Comparison of ENCODE assay signal across 8 mouse cellular contexts in the genomic region with DNA sequence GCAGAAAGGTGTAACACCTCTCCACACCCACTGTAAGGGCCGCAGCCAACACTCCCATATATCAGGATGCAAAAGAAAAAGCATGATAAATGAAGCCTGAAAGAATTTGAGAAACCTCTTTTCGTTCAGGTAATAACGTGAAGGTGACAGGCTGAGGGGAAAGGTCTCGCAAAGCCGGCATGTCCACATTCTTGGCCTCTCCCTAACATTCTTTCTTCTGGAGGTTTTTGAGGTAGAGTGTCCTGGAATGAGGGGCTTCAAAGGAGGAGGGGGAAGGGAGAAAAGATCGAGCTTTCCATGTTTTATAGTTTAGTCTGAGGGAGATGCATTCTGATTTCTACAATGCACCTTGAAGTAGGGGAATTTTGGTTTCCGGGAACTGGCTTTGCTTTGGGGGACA. TPM values are rescaled to one million over a fixed set of nuclear protein-coding genes. Genes with fewer than 3 reads are reported as not detected.
DNase-seq lines count a peak whose midpoint lies in the region; ATAC-seq lines count a peak whose summit lies in the region.

Gene St7 (plus strand): TSS at position 287 of the 400 bp plus-strand sequence.

- H3K4me1 ChIP-seq in limb, embryonic 15.5 days: peaks cover 15% of the 10 kb centered on the region; the same call in 1 of the 2 replicates

- 0 out of 2 replicates have a peak, but pooled peaks cover 2% of the 10 kb centered on the region for H3K36me3 ChIP-seq in limb, embryonic 15.5 days

- H3K9ac ChIP-seq in limb, embryonic 15.5 days: peak within 1 kb of the TSS; percentile 90

- H3K27ac ChIP-seq in limb, embryonic 15.5 days: peak within 1 kb of the TSS; percentile 96

- no peaks in the 10 kb centered on the region for H3K27me3 ChIP-seq in limb, embryonic 15.5 days

- H3K9me3 ChIP-seq in limb, embryonic 15.5 days: no peaks in the 10 kb centered on the region

- intact Hi-C loops in heart, postnatal 25 days (cut with DNase I): loop anchor here (5.0 kb wide), 1 partner anchor 55 kb away; the partner anchor contains the start of gene Capza2

- DNase-seq in adrenal gland, adult 18-20 months (ENCODE audit: low spot score in 2 of 2): no peak
- no peak for DNase-seq in adrenal gland, adult (ENCODE audit: inconsistent age in 2 of 2, low spot score in 1 of 2)
- peak; percentile 15 for DNase-seq in urinary bladder, postnatal 25 days (ENCODE audit: low spot score)
- DNase-seq in urinary bladder, postnatal 36 days (ENCODE audit: low spot score in 2 of 2): no peak
- no peak for DNase-seq in heart, postnatal 25 days (ENCODE audit: low spot score)
- DNase-seq in ovary, postnatal 14 days (ENCODE audit: low spot score): no peak

- H3K4me2 ChIP-seq in limb, embryonic 15.5 days: peak within 1 kb of the TSS; percentile 68

- 49% methylated on average over 7 of the region's 7 CpGs for WGBS in limb, embryonic 15.5 days

- peak within 1 kb of the TSS; percentile 73 for H3K4me3 ChIP-seq in limb, embryonic 15.5 days

- no peak for ATAC-seq in limb, embryonic 15.5 days (ENCODE audit: insufficient number of reproducible peaks, low FRiP score, low TSS enrichment, low read depth)
- ATAC-seq in activated CD4-positive, CD25-positive, alpha-beta regulatory T cell, adult 4 months: no peak

RNA-seq across cellular contexts. Expression of gene St7, which starts in this region (rescaled TPM):
- total RNA-seq in adrenal gland, adult 18-20 months (2021): 10 to 100 TPM; 18.3 to 28.9 TPM
- 10 to 100 TPM; 16.6 to 16.7 TPM for total RNA-seq in heart, postnatal 25 days (2021)
- polyA plus RNA-seq in limb, embryonic 15.5 days (2015; fragmentation: Nextera tagmentation; extraction: Ambion mirVana): 26.8 and 27.8 TPM in 2 replicates
- 1 to 10 TPM; 4.2 to 4.6 TPM for polyA plus RNA-seq in activated CD4-positive, CD25-positive, alpha-beta regulatory T cell, adult 4 months (2017; shearing (Covaris generic))
